Mouse (Mus musculus) kidney, embryonic 14.5 days (tissue): ENCODE measurements around the gene Clvs2. TPM values are rescaled to one million over a fixed set of nuclear protein-coding genes. Genes with fewer than 3 reads are reported as not detected.

ENCODE experiments used
- ATAC-seq: fragments of 200-750 bp; cut with Nextera tagmentation; 2 replicates; pipeline ENCODE4 v1.8.0; 2017; ENCODE audit warnings: moderate number of reproducible peaks, mild to moderate bottlenecking, moderate TSS enrichment, moderate library complexity; ENCODE audit not compliant: low FRiP score, low TSS enrichment
- H3K27ac ChIP-seq: fragments of 300-500 bp; sonication (generic); 2 replicates; pipeline ENCODE4 v1.5.1; 2014; ENCODE audit warnings: low read depth, mild to moderate bottlenecking, low read length, moderate library complexity, mixed read lengths
- H3K27me3 ChIP-seq: fragments of 300-500 bp; sonication (generic); 2 replicates; pipeline ENCODE4 v1.6.1; 2014; ENCODE audit warnings: mild to moderate bottlenecking, low read length; ENCODE audit not compliant: control insufficient read depth, insufficient read depth
- H3K36me3 ChIP-seq: fragments of 300-500 bp; sonication (generic); 2 replicates; pipeline ENCODE4 v1.6.1; 2014; ENCODE audit warnings: low read length, mixed read lengths; ENCODE audit not compliant: control insufficient read depth, insufficient read depth
- H3K4me1 ChIP-seq: fragments of 300-500 bp; sonication (generic); 2 replicates; pipeline ENCODE4 v1.6.1; 2014; ENCODE audit warnings: low read length, mixed read lengths; ENCODE audit not compliant: control insufficient read depth, insufficient read depth
- H3K4me2 ChIP-seq: fragments of 300-500 bp; sonication (generic); replicated peaks from 2 replicates; pipeline ENCODE4 v1.6.1; 2014; ENCODE audit warnings: low read depth, mild to moderate bottlenecking, low read length
- H3K4me3 ChIP-seq: fragments of 300-500 bp; sonication (generic); 2 replicates; pipeline ENCODE4 v1.5.1; 2014; ENCODE audit warnings: mild to moderate bottlenecking, low read length
- H3K9ac ChIP-seq: fragments of 300-500 bp; sonication (generic); 2 replicates; pipeline ENCODE4 v1.6.1; 2014; ENCODE audit warnings: low read depth, mild to moderate bottlenecking, low read length, moderate library complexity
- H3K9me3 ChIP-seq: fragments of 300-500 bp; sonication (generic); 2 replicates; pipeline ENCODE4 v1.6.1; 2016; ENCODE audit warnings: low read length; ENCODE audit not compliant: control insufficient read depth
- WGBS: fragments of 180-500 bp; shearing (Covaris S2); extraction: QIAGEN DNeasy Blood & Tissue Kit; methylation state at CpG from one replicate; pipeline ENCODE4 v1.1.7; 2014; 5-methylcytosine and 5-hydroxymethylcytosine counted together
- polyA plus RNA-seq: library from polyadenylated mRNA; unstranded; fragments of >200 nt; fragmentation: Nextera tagmentation; extraction: Ambion mirVana; gene quantifications from 2 replicates; pipeline ENCODE4 v1.2.1, GENCODE M21; 2014

The Clvs2 gene
- polyA plus RNA-seq, 1 experiment from 2014 or later: not detected

DNA sequence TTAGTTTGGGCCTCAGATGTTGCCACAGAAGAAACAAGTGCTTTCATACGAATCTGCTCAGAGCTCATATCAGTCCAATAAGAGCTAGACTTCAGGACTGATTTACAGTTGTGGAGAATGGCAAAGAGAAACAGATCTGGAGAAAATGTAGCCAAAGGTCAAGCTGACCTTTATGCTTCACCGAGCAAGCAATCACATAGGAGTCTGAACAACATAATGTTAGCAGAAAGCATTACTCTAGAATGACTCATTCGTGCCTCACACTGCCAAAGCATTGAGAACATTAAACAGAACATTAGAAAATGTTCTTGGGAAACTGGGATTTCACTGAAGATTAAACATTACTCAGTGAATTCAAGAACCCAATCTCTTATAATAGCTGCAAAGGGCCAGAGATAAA is 66.5 kb downstream of the Clvs2 start:
- no peaks in the 10 kb centered on the region for H3K36me3 ChIP-seq
- H3K27me3 ChIP-seq: no peaks in the 10 kb centered on the region
- no peaks in the 10 kb centered on the region for H3K4me1 ChIP-seq
- 20% methylated on average over 3 of the region's 3 CpGs for WGBS
- no peak overlapping the region for H3K9ac ChIP-seq
- H3K9me3 ChIP-seq: no peaks in the 10 kb centered on the region
- no peak overlapping the region for H3K4me2 ChIP-seq
- ATAC-seq: peak; percentile 71; the same call in 1 of the 2 replicates
- no peak overlapping the region for H3K4me3 ChIP-seq
- H3K27ac ChIP-seq: no peak overlapping the region

DNA sequence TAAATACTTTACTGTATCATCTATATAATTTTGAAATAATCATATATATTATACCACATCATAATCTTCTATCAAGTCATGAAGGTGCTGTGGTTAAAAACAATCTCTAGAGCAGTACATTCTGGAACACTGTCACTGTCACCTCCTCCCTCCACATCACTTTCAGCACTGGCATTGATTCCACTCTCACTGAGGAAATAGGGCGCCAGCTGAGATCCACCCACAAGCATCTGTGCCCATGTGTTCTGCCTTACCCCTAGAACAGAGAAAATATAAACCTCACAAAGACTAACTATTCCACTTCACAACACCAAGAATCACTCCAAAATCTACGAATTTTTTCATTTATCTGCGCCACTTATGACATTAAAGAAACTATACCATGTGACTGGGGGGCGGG is 84.2 kb downstream of the Clvs2 start:
- H3K4me1 ChIP-seq: no peaks in the 10 kb centered on the region
- no peaks in the 10 kb centered on the region for H3K9me3 ChIP-seq
- H3K4me3 ChIP-seq: no peak overlapping the region
- no peak overlapping the region for H3K4me2 ChIP-seq
- 77% methylated on average over 4 of the region's 4 CpGs for WGBS
- no peak overlapping the region for H3K27ac ChIP-seq
- H3K27me3 ChIP-seq: no peaks in the 10 kb centered on the region
- H3K9ac ChIP-seq: no peak overlapping the region
- no peak for ATAC-seq
- no peaks in the 10 kb centered on the region for H3K36me3 ChIP-seq

Other genes starting within 250 kb of the Clvs2 start
- not detected in 2 replicates for gene Sult3a2, start 161.9 kb upstream of the Clvs2 start, polyA plus RNA-seq
- not detected in 2 replicates for gene Sult3a1, start 233.0 kb upstream of the Clvs2 start, polyA plus RNA-seq